Comparison of ENCODE assay signal across 10 mouse cellular contexts in genomic region chr4:110152103-110152946, GRCm38 (mm10).
DNase-seq lines count a peak whose midpoint lies in the region; ATAC-seq lines count a peak whose summit lies in the region.
"Had no signal": no experiment of that assay in that cellular context is flagged by ENCODE, and none has a peak within 500 bp of the region (broad histone marks: within the 10 kb centered on the region; RNA-seq: fewer than 3 reads in every experiment).

No protein-coding gene starts in this region.

- H3K27ac ChIP-seq in heart, embryonic 12.5 days (ENCODE audit: poor library complexity, severe bottlenecking) = no peak overlapping the region
- H3K27ac ChIP-seq in forebrain, embryonic 12.5 days = peak overlapping the region; percentile 88
- H3K27ac ChIP-seq: embryonic facial prominence, embryonic 15.5 days; liver, embryonic 14.5 days had no signal

- intact Hi-C loops in heart, postnatal 36 days (cut with DNase I) = no loop called here
- intact Hi-C loops in gastrocnemius, postnatal 36 days (cut with DNase I) = no loop called here

- no peak overlapping the region; the same call in 1 of the 2 replicates for H3K4me3 ChIP-seq in heart, embryonic 12.5 days
- H3K4me3 ChIP-seq in forebrain, embryonic 12.5 days (replicated peaks) = no peak overlapping the region
- H3K4me3 ChIP-seq: embryonic facial prominence, embryonic 15.5 days had no signal

- H3K27me3 ChIP-seq in heart, embryonic 12.5 days (replicated peaks) = no peaks in the 10 kb centered on the region
- H3K27me3 ChIP-seq in forebrain, embryonic 12.5 days = no peaks in the 10 kb centered on the region
- H3K27me3 ChIP-seq: embryonic facial prominence, embryonic 15.5 days had no signal

- no peak overlapping the region for H3K9ac ChIP-seq in heart, embryonic 12.5 days
- H3K9ac ChIP-seq in forebrain, embryonic 12.5 days = no peak overlapping the region
- H3K9ac ChIP-seq: embryonic facial prominence, embryonic 15.5 days; liver, embryonic 14.5 days had no signal

- peak overlapping the region; percentile 50 for H3K4me2 ChIP-seq in heart, embryonic 12.5 days
- H3K4me2 ChIP-seq in forebrain, embryonic 12.5 days = peak overlapping the region; percentile 39
- H3K4me2 ChIP-seq: embryonic facial prominence, embryonic 15.5 days had no signal

- WGBS in heart, embryonic 12.5 days = 35% methylated on average over 15 of the region's 15 CpGs
- 8% methylated on average over 15 of the region's 15 CpGs for WGBS in forebrain, embryonic 12.5 days

- H3K4me1 ChIP-seq in heart, embryonic 12.5 days (replicated peaks) = 0 out of 2 replicates have a peak, but pooled peaks cover 6% of the 10 kb centered on the region
- peaks cover 33% of the 10 kb centered on the region for H3K4me1 ChIP-seq in forebrain, embryonic 12.5 days

- no peaks in the 10 kb centered on the region for H3K9me3 ChIP-seq in heart, embryonic 12.5 days (replicated peaks)
- no peaks in the 10 kb centered on the region for H3K9me3 ChIP-seq in forebrain, embryonic 12.5 days
- H3K9me3 ChIP-seq: embryonic facial prominence, embryonic 15.5 days had no signal

- ATAC-seq in heart, embryonic 12.5 days (ENCODE audit: insufficient number of reproducible peaks, low FRiP score) = no peak
- peak; percentile 94 for ATAC-seq in forebrain, embryonic 12.5 days (ENCODE audit: low FRiP score)

- no peak for DNase-seq in heart, postnatal 36 days
- peak; percentile 45 for DNase-seq in ZHBTc4 (ENCODE audit: low read depth, low spot score)
- DNase-seq in mesoderm, embryonic 11.5 days (ENCODE audit: low read depth, low spot score) = peak; percentile 80
- DNase-seq in c-Kit-positive CD71-positive TER-119-positive erythroid progenitor cells, embryonic 14.5 days (ENCODE audit: low spot score) = no peak
- DNase-seq in spleen, adult 12 weeks (ENCODE audit: low spot score) = no peak
- no peak for DNase-seq in gastrocnemius, postnatal 36 days

- H3K36me3 ChIP-seq in heart, embryonic 12.5 days = no peaks in the 10 kb centered on the region
- H3K36me3 ChIP-seq in forebrain, embryonic 12.5 days (replicated peaks) = no peaks in the 10 kb centered on the region
- H3K36me3 ChIP-seq: embryonic facial prominence, embryonic 15.5 days had no signal

Comparison
In these comparisons a context has a peak if more than half of its experiments do, and no peak if none do; other contexts are left out.
1. DNase-seq: peak in ZHBTc4 (single experiment) and mesoderm, embryonic 11.5 days (single experiment); none in heart, postnatal 36 days (0 of 2), c-Kit-positive CD71-positive TER-119-positive erythroid progenitor cells, embryonic 14.5 days (single experiment), spleen, adult 12 weeks (single experiment) and gastrocnemius, postnatal 36 days (0 of 2).